Mouse (Mus musculus) neural tube, embryonic 12.5 days (tissue): ENCODE data around the gene Pom121l2. TPM values are rescaled to one million over a fixed set of nuclear protein-coding genes. Genes with fewer than 3 reads are reported as not detected.

Experiments used
- ATAC-seq: fragments of 200-750 bp; cut with Nextera tagmentation; 2 replicates; pipeline ENCODE4 v1.8.0; 2017; ENCODE audit warnings: low read depth, mild to moderate bottlenecking, moderate TSS enrichment, moderate library complexity; ENCODE audit not compliant: low FRiP score
- H3K27ac ChIP-seq: fragments of 300-500 bp; sonication (generic); 2 replicates; pipeline ENCODE4 v1.5.1; 2016
- H3K27me3 ChIP-seq: fragments of 300-500 bp; sonication (generic); replicated peaks from 2 replicates; pipeline ENCODE4 v1.6.1; 2016; ENCODE audit warnings: mild to moderate bottlenecking
- H3K36me3 ChIP-seq: fragments of 300-500 bp; sonication (generic); 2 replicates; pipeline ENCODE4 v1.6.1; 2016; ENCODE audit warnings: mild to moderate bottlenecking
- H3K4me1 ChIP-seq: fragments of 300-500 bp; sonication (generic); 2 replicates; pipeline ENCODE4 v1.6.1; 2016
- H3K4me2 ChIP-seq: fragments of 300-500 bp; sonication (generic); replicated peaks from 2 replicates; pipeline ENCODE4 v1.6.1; 2016; ENCODE audit warnings: mild to moderate bottlenecking
- H3K4me3 ChIP-seq: fragments of 300-500 bp; sonication (generic); 2 replicates; pipeline ENCODE4 v1.5.1; 2016
- H3K9ac ChIP-seq: fragments of 300-500 bp; sonication (generic); 2 replicates; pipeline ENCODE4 v1.6.1; 2016; ENCODE audit warnings: mild to moderate bottlenecking
- H3K9me3 ChIP-seq: fragments of 300-500 bp; sonication (generic); 2 replicates; pipeline ENCODE4 v1.6.1; 2016; ENCODE audit warnings: mild to moderate bottlenecking
- WGBS: fragments of 180-500 bp; shearing (Covaris S2); methylation state at CpG from one replicate; pipeline ENCODE4 v1.1.7; 2016; 5-methylcytosine and 5-hydroxymethylcytosine counted together
- polyA plus RNA-seq: library from polyadenylated mRNA; unstranded; fragments of >200 nt; fragmentation: Nextera tagmentation; extraction: Ambion mirVana; gene quantifications from 2 replicates; pipeline ENCODE4 v1.2.1, GENCODE M21; 2016

Gene Pom121l2
- not detected in 2 replicates for polyA plus RNA-seq

DNA sequence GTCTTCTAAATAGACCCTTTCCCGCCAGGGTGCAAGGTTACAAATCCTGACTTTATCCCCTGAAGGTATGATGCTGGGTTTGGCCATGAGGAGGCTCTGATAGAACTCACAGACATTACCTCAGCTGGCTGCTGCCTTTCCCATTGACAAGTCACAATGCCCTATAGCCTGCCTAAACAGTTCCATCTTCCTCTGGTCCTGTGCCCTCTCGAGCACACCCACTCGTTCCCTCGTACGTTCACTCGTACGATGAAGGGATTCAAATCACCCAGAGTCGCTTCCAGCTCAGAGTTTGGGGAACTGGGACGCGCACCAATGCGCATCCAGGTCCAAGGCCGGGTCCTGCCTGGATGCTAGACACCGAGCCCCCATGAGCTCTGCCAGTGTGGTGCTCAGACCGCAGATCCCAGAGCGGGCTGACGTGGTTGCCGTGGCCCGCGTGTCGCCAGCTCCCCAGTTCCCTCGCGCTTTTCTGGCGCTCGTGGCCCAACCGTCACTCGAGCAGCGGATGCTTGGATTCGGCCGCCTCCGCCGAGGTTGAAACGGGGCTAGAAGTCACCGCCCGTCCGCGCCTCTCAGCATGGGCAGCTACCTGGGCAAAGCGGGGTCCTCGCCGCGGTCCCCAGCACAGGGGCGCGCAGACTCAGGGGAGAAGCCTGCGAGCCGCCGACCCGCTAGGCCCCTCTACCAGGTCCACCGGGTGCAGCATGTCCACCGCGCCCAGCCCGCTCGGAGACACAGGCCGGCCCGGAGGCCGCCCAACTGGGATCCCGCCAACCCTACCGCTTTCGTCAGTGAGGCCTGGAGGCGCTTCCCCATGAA, at the start of gene Pom121l2:
TSS of gene Pom121l2 (plus strand) at position 214 of the 822 bp plus-strand sequence.
- peak within 1 kb of the TSS; percentile 61 for H3K9ac ChIP-seq
- whole genome bisulfite sequencing = under 1% methylated on average over 58 of the region's 58 CpGs
- H3K4me3 ChIP-seq = peak within 1 kb of the TSS; percentile 49
- peak; percentile 73 for ATAC-seq
- peaks cover 11% of the 10 kb centered on the region for H3K4me1 ChIP-seq
- no peak within 1 kb of the TSS for H3K27ac ChIP-seq
- H3K36me3 ChIP-seq = no peaks in the 10 kb centered on the region
- H3K9me3 ChIP-seq = no peaks in the 10 kb centered on the region
- H3K4me2 ChIP-seq = peak within 1 kb of the TSS; percentile 93
- peaks cover 65% of the 10 kb centered on the region for H3K27me3 ChIP-seq

DNA sequence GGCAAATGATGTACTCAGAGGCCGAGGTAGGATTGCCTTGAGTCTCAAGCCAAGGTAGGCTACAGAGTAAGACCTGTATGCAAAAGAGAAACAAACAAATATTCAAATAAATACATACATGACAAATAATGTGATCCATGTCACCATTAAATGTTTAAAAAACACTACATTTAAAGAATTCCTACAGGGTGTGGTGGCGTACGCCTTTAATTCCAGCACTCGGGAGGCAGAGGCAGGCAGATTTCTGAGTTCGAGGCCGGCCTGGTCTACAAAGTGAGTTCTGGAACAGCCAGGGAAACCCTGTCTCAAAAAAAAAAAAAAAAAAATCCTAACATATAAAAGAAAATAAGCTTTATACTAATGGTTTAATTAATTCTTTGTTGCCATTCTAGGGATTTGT, 49.3 kb upstream of the Pom121l2 start:
- Histone ChIP-seq H3K27me3 (no peaks in the 10 kb centered on the region), H3K9ac (no peak overlapping the region), H3K9me3 (no peaks in the 10 kb centered on the region), H3K4me2 (no peak overlapping the region), H3K4me3 (no peak overlapping the region), H3K4me1 (no peaks in the 10 kb centered on the region), H3K36me3 (no peaks in the 10 kb centered on the region), H3K27ac (no peak overlapping the region)
- 46% methylated on average over 6 of the region's 6 CpGs for WGBS
- ATAC-seq = no peak

DNA sequence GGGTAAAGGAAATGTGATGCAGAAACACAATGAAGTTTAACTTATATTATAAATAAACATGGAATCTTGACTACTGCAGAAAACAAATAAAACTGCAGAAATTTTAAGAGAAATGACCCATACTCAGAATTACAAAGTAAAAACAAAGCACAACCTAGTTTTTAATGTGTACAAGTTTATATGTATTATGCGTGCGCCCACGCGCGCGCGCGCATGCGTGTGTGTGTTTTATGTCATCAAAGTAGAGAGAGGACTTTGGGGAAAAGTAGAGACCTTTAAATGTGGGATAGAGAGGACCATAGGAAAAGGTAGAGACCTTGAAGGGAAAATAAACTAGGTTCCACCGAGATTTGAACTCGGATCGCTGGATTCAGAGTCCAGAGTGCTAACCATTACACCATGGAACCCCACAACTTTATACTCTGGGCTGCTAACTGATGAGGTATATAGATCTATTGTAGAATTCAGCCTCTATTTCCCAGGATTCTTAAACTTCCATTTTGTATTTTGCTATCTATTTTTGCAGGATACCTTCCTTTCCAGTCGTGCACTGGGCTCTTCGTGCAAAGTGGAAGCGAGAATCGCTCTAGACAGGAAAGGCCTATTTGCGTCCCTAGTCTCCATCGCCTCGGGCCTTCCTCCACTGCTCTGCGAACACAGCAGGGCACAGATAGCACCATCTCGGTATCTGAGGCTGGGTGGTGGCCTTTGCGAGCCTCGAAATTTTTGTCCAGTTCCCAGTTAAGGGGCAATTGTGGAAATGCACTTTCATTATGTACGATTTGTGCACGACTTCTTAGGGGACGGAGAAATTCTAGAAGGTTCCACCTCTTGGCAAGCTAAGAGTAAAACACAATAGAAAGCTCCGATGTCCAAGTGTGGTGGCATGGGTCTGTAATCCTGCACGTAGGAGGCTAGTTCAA, 47.1 kb upstream of the Pom121l2 start:
- no peak overlapping the region for H3K27ac ChIP-seq
- no peaks in the 10 kb centered on the region for H3K4me1 ChIP-seq
- no peaks in the 10 kb centered on the region for H3K36me3 ChIP-seq
- peak overlapping the region; percentile 44 for H3K4me2 ChIP-seq
- no peaks in the 10 kb centered on the region for H3K27me3 ChIP-seq
- no peaks in the 10 kb centered on the region for H3K9me3 ChIP-seq
- WGBS = 5% methylated on average over 28 of the region's 28 CpGs
- H3K4me3 ChIP-seq = no peak overlapping the region
- no peak overlapping the region for H3K9ac ChIP-seq
- no peak for ATAC-seq

DNA sequence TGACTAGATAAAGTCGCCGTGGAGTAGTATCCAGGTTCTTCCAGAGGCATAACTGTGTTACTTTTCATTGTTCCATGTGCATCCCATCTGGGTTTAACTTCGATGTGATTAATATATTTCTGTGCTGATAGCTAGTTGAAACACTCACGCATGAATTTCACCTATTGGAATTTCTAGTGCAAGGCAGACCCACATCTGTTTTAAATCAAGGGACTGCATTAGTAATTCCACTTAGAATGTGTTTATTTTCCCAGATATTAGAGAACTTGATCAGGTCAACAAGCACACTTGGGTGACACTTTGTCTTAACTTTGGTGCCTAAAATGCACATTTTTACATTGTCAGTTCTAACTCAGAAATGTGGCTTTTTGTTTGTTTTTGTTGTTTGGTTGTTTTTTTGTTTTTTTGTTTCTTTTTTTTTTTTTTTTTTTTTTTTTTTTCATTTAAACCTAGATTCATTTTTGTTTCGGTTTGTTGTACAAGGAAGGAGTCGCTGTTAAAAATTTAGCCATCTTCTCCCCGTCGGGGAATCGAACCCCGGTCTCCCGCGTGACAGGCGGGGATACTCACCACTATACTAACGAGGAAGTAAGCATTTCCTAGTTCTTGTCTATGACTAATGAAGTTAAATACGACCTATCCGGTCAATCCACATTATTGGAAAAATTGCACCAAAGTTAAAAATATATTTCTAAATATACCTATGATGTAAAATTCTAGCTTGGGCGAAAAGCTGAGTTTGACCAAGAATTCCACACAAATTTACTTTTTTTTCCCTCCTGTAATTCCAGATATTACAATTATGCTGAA, 45.8 kb upstream of the Pom121l2 start:
- Histone ChIP-seq H3K4me3 (no peak overlapping the region), H3K9me3 (no peaks in the 10 kb centered on the region), H3K27ac (no peak overlapping the region), H3K27me3 (no peaks in the 10 kb centered on the region), H3K4me2 (no peak overlapping the region), H3K4me1 (no peaks in the 10 kb centered on the region), H3K9ac (no peak overlapping the region), H3K36me3 (no peaks in the 10 kb centered on the region)
- WGBS = 9% methylated on average over 17 of the region's 17 CpGs
- no peak for ATAC-seq

DNA sequence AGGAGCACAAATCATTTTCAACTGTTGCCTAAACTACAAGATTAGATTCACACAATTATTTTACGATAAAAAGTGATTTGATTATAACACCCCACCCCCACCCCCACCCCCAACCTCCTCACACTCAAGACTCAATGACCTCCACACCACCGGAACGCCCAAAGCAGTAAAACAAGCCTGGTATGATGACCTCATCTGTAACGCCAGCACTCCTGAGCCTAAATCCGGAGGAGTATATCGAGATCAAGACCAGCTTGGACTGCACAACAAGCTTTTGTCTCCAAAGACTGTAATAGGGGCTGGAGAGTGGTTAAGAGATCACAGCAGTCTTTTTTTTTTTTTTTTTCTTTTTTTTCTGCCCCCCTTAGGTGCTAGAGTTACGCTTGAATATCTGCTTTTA, 45.2 kb upstream of the Pom121l2 start:
- H3K4me2 ChIP-seq = peak overlapping the region; percentile 22; the same call in 1 of the 2 replicates
- H3K4me1 ChIP-seq = no peaks in the 10 kb centered on the region
- H3K9ac ChIP-seq = no peak overlapping the region
- no peaks in the 10 kb centered on the region for H3K36me3 ChIP-seq
- H3K9me3 ChIP-seq = no peaks in the 10 kb centered on the region
- H3K27me3 ChIP-seq = no peaks in the 10 kb centered on the region
- ATAC-seq = no peak
- no peak overlapping the region for H3K4me3 ChIP-seq
- WGBS = 2% methylated on average over 7 of the region's 7 CpGs
- H3K27ac ChIP-seq = no peak overlapping the region

DNA sequence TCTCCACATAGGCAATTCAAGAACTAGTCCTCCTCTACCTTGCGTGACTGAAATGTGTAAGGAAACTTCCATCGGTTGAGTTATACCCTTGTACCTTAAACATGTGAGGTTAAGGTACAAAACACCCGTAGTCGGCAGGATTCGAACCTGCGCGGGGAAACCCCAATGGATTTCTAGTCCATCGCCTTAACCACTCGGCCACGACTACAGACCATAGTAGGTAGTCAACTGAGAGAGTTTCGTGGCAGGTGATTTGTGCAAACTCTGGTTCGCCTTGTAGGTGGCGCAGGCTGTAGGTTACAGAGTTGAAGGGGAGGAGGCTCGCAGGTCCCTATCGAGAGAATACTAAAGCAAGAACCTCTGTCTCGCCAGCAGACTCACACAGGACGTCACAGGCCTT, 44.0 kb upstream of the Pom121l2 start:
- Histone ChIP-seq H3K27ac (no peak overlapping the region), H3K4me1 (no peaks in the 10 kb centered on the region), H3K9me3 (no peaks in the 10 kb centered on the region), H3K36me3 (no peaks in the 10 kb centered on the region), H3K4me3 (no peak overlapping the region), H3K9ac (no peak overlapping the region), H3K4me2 (peak overlapping the region; percentile 50), H3K27me3 (no peaks in the 10 kb centered on the region)
- ATAC-seq = no peak
- WGBS = under 1% methylated on average over 17 of the region's 17 CpGs

DNA sequence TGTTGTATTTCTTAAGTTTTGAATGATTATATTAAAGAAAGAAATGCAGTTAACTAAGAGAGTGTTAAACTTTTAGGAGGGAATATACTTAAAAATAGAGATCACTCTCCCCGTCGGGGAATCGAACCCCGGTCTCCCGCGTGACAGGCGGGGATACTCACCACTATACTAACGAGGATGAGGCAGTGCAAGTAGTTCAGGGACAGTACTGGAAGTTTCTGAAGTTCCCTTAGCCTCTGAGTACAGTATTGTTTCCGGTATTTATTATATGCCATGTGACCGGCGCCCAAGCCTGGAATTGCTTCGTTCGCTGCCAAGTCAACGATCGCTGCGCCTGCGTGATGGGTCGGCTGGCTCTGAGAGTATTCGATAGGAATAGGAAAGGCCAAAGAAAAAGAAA, 40.8 kb upstream of the Pom121l2 start:
- H3K27me3 ChIP-seq = no peaks in the 10 kb centered on the region
- 0% methylated on average over 19 of the region's 19 CpGs for WGBS
- ATAC-seq = peak; percentile 68
- peak overlapping the region; percentile 54 for H3K4me2 ChIP-seq
- H3K4me3 ChIP-seq = peak overlapping the region; percentile 42
- H3K9me3 ChIP-seq = no peaks in the 10 kb centered on the region
- no peak overlapping the region for H3K9ac ChIP-seq
- H3K4me1 ChIP-seq = no peaks in the 10 kb centered on the region
- no peak overlapping the region for H3K27ac ChIP-seq
- H3K36me3 ChIP-seq = no peaks in the 10 kb centered on the region

DNA sequence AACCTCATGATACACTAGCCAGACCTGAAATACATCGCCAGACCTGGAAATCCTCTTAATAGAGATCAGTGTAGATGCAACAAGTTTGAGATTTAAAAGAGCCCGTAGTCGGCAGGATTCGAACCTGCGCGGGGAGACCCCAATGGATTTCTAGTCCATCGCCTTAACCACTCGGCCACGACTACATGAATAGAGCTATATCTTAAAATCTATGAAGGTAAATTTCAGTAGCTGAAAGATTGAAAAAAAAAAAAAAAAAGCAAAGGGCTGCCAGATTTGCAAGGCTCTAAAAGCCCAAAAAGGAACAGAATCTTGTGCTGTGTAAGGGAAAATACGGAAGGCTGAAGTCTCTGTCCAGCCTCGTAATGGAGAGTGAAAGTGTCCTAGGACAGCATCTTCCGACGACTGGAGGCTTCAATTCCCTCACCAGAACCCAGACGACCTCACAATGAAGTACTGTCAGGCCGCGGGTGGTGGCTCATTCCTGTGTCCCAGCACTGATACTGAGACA, 40.1 kb upstream of the Pom121l2 start:
- peak overlapping the region; percentile 42 for H3K4me3 ChIP-seq
- no peak for ATAC-seq
- H3K9ac ChIP-seq = no peak overlapping the region
- H3K9me3 ChIP-seq = no peaks in the 10 kb centered on the region
- no peaks in the 10 kb centered on the region for H3K27me3 ChIP-seq
- no peaks in the 10 kb centered on the region for H3K36me3 ChIP-seq
- H3K4me1 ChIP-seq = no peaks in the 10 kb centered on the region
- WGBS = under 1% methylated on average over 16 of the region's 16 CpGs
- peak overlapping the region; percentile 54 for H3K4me2 ChIP-seq
- no peak overlapping the region for H3K27ac ChIP-seq

DNA sequence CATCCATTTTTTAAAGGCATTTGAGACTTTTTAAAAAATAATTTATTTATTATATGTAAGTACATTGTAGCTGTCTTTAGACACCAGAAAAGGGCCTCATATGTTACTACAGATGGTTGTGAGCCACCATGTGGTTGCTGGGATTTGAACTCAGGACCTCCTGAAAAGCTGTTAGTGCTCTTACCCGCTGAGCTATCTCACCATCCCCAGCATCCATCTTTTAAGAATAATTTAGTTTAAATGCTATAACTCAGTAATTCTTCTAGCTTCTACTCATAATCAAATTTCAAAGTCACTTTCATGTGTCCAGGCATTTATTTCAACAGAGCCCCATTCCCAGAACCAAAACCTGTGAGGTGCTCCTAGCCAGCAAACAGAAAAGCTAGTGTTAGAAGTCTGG, 37.4 kb upstream of the Pom121l2 start:
- 76% methylated on average over 1 of the region's 1 CpGs for WGBS
- Histone ChIP-seq H3K36me3 (peaks cover under 1% of the 10 kb centered on the region; the same call in 1 of the 2 replicates), H3K27me3 (no peaks in the 10 kb centered on the region), H3K4me3 (no peak overlapping the region), H3K4me1 (peaks cover 7% of the 10 kb centered on the region), H3K4me2 (no peak overlapping the region), H3K27ac (no peak overlapping the region), H3K9me3 (no peaks in the 10 kb centered on the region), H3K9ac (no peak overlapping the region)
- no peak for ATAC-seq

DNA sequence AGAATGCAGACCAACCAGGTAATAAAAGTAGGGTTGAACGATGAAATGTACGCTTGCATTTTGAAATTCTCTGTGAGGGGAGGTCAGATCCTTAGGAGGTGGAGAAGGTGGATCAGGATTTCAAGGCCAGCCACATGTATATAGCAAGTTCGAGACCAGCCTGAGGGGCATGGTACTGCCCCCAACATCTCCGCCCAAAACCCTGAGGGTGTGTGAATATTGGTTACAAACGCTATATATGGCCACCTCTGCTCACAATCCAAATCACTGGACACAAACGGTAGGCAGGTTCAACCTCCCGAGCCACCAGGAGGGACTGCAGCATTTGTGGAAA, 36.4 kb upstream of the Pom121l2 start:
- Histone ChIP-seq H3K4me2 (peak overlapping the region; percentile 68), H3K27me3 (no peaks in the 10 kb centered on the region), H3K4me3 (peak overlapping the region; percentile 58), H3K36me3 (peaks cover 8% of the 10 kb centered on the region), H3K9me3 (no peaks in the 10 kb centered on the region), H3K27ac (no peak overlapping the region), H3K9ac (no peak overlapping the region), H3K4me1 (peaks cover 7% of the 10 kb centered on the region)
- peak; percentile 63 for ATAC-seq
- WGBS = under 1% methylated on average over 7 of the region's 7 CpGs

DNA sequence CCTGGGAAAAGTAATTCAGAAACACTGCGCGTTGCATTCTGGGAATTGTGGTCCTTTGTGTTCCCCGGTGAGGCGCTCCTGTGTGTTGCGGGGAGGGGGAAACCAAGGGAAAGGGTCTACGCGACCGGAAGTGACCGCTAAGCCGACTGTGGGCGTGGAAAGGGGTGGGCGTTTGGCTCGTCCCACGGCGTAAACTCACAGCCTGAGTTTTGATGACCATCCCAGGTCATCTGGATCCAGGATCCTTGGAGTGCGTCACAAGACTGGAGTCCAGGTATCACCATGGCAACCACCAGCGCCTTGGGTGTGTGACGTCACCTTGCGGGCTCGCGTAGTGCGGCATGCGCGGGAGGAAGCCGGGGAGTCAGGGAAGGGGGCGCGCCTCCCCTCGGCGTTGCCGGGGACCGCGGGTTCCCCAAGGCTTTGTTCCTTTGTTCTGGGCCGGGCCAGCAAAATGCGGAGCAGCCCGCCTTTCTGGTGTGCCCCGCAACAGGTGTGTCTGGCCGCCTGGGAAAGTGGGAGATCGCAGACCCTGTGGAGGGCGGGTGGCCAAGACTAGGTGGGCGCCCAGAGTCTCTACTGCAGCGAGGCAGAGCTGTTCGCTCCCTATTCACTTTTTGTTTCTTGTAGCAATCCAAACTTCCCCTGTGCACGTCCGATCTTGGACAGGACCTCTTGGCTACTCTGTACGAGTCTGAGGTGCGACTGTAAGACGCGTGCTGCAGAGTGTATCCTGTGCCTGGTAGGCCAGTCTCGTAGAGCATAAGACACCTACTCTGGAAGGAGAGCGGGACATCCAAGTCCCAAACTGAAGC, 35.9 kb upstream of the Pom121l2 start, which contains the start of gene Zfp184:
TSS of gene Zfp184 (plus strand) at position 169 of the 815 bp plus-strand sequence.
- peak; percentile 95 for ATAC-seq
- H3K9me3 ChIP-seq = no peaks in the 10 kb centered on the region
- H3K4me1 ChIP-seq = peaks cover 7% of the 10 kb centered on the region
- peak within 1 kb of the TSS; percentile 68 for H3K4me2 ChIP-seq
- H3K4me3 ChIP-seq = peak within 1 kb of the TSS; percentile 58
- H3K27me3 ChIP-seq = no peaks in the 10 kb centered on the region
- peaks cover 14% of the 10 kb centered on the region for H3K36me3 ChIP-seq
- under 1% methylated on average over 50 of the region's 50 CpGs for WGBS
- H3K27ac ChIP-seq = no peak within 1 kb of the TSS
- H3K9ac ChIP-seq = peak within 1 kb of the TSS; percentile 74
